Mouse (Mus musculus) kidney, postnatal 25 days (tissue): ENCODE data around the gene Poldip2.

Experiments used
- DNase-seq, 2 experiments: peaks; one replicate each; pipeline ENCODE4 v3.0.0; 2021; ENCODE audit warnings: mixed read lengths in 2 of 2

The Poldip2 gene

GRCm38 (mm10) chr11:78512025-78512957 lies at the start of gene Poldip2, which contains the start of gene Tmem199:
Gene Poldip2, plus strand, starts transcription at chr11:78512193.
Gene Tmem199, minus strand, starts transcription at chr11:78512172.
- DNase-seq = peak; percentile 92 to 97

GRCm38 (mm10) chr11:78462669-78463068 lies 49.3 kb upstream of the Poldip2 start:
- DNase-seq = no peak

GRCm38 (mm10) chr11:78463286-78464036 lies 48.5 kb upstream of the Poldip2 start:
- no peak for DNase-seq

- no peak for DNase-seq
These were observed 46.9 kb upstream of the Poldip2 start for GRCm38 (mm10) chr11:78465116-78465515.

- peak; percentile 91 to 93 for DNase-seq
These were observed 46.3 kb upstream of the Poldip2 start, which contains the start of gene Slc46a1 for GRCm38 (mm10) chr11:78465568-78466180. Gene Slc46a1, plus strand, starts transcription at chr11:78465697.

- peak in 1 of 2 experiments; percentile 3 for DNase-seq
These were observed 45.6 kb upstream of the Poldip2 start for GRCm38 (mm10) chr11:78466242-78466912.

- DNase-seq = no peak
These were observed 44.5 kb upstream of the Poldip2 start for GRCm38 (mm10) chr11:78467515-78467914.

GRCm38 (mm10) chr11:78467932-78468331 lies 44.1 kb upstream of the Poldip2 start:
- DNase-seq = no peak

GRCm38 (mm10) chr11:78471326-78472103 lies 40.5 kb upstream of the Poldip2 start:
- DNase-seq = no peak

GRCm38 (mm10) chr11:78475289-78475688 lies 36.7 kb upstream of the Poldip2 start:
- no peak for DNase-seq

GRCm38 (mm10) chr11:78483639-78484038 lies 28.4 kb upstream of the Poldip2 start:
- DNase-seq = no peak

GRCm38 (mm10) chr11:78488168-78488567 lies 23.8 kb upstream of the Poldip2 start:
- DNase-seq = peak; percentile 70 to 80

GRCm38 (mm10) chr11:78490781-78491241 lies 21.2 kb upstream of the Poldip2 start:
- peak; percentile 8 to 47 for DNase-seq

GRCm38 (mm10) chr11:78495904-78496303 lies 16.1 kb upstream of the Poldip2 start:
- peak in 1 of 2 experiments; percentile 51 for DNase-seq

- peak in 1 of 2 experiments; percentile 13 for DNase-seq
These were observed 14.9 kb upstream of the Poldip2 start for GRCm38 (mm10) chr11:78497071-78497541.

GRCm38 (mm10) chr11:78497544-78498522 lies 14.2 kb upstream of the Poldip2 start, which contains the start of gene Sarm1:
Gene Sarm1, minus strand, starts transcription at chr11:78497754.
- peak; percentile 94 to 95 for DNase-seq

- DNase-seq = no peak
These were observed 13.0 kb upstream of the Poldip2 start, which contains the start of gene Vtn for GRCm38 (mm10) chr11:78499004-78499403. Gene Vtn, plus strand, starts transcription at chr11:78499091.

- DNase-seq = no peak
These were observed 12.4 kb upstream of the Poldip2 start for GRCm38 (mm10) chr11:78499543-78499942.

GRCm38 (mm10) chr11:78500623-78501202 lies 11.3 kb upstream of the Poldip2 start:
- no peak for DNase-seq
